Mouse (Mus musculus) thymus, postnatal 36 days (tissue): ENCODE results near the gene Shisa4.

Experiments used
- DNase-seq, 2 experiments: peaks; one replicate each; pipeline ENCODE4 v3.0.0; 2022; ENCODE audit warnings: mixed read lengths in 2 of 2

Shisa4 gene

DNA sequence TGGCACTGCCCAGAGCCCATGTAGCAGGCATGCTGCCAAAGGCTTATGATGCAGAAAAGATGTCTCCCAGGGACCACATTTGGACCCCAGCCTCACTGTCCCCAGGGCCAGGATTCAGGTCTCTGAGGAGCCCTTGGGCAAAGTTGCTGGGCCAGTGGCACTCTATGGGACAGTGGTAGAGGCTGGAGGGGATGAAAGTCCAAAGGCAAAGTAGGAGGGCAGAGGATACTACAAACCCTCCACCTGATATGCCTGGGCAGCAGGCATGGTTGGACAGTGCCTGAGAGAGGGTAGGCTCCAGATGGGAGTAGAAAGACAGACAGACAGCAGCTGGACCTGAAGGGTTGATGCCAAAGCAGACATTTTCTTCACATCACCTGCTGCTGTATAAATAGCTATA lies 8.7 kb downstream of the Shisa4 start:
- no peak for DNase-seq

DNA sequence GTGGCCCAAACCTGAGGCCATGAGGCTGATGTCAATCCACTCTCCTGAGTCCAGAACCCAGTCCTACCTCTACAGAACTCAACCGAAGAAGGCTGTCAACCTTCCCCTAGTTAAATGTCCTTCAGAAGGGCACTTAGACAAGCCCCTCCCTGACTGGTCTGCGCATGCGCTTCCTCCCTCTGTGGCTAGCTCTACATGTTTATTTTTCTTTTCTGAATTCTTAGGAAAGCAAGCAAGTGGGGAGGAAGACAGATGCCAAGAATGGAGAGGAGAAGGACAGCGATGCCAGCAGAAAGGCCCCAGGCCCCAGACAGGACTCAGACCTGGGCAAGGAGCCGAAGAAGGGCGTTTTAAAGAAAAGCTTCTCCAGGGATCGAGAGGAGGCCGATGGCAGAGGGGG lies 11.6 kb downstream of the Shisa4 start:
- DNase-seq, result no peak

DNA sequence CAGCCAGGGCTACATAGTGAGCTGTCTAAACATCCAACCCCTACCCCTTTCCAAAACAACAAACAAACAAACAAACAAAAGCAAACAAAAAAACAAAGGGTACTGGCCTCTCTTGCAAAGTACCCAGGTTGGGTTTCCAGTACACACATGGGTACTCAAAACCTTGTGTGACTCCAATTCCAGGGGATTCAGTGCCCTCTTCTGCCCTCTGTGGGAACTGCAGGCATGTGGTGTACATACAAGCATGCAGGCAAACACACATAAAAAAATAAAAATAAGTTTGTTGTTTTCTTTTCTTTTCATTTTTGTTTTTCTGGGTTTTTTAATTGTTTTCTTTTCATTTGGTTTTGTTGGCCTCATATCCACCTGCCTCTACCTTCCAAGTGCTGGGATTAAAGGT lies 12.9 kb downstream of the Shisa4 start:
- no peak for DNase-seq

DNA sequence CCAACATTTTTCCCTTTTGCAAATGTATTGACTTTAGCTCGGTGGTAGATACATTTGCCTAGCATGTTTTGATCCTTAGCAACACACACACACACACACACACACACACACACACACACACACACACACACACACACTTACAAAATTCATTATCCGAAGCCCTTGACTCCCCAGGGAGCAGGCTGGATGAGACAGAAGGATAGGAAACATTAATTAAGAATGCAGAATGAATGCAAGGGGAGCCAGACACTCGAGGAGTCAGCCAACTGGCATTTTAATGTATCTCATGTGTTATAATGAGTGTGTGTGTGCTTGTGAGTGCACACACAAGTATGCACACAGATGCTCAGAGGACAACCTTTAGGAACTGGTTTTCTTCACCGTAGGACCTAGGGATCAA lies 13.5 kb downstream of the Shisa4 start:
- DNase-seq, result no peak

DNA sequence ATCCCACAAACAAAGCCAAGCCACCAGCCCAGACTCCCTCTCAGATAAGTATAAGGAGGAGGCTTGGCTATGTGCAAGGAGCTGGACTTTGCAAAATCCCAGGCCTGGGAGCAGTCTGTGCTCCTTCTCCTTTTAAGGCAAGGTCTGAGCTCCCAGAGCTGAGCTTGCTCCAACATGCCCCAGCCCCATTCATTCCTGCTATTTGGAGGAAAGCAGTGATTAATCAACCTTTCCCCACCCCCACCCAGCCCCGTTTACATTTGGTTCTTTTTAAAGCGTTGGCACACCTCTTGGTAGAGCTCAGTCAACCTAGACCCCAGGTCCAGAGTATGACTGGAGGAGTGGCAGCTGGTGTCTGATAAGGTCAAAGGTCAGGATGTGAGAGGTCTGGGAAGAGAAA lies 16.0 kb downstream of the Shisa4 start:
- DNase-seq, result no peak

DNA sequence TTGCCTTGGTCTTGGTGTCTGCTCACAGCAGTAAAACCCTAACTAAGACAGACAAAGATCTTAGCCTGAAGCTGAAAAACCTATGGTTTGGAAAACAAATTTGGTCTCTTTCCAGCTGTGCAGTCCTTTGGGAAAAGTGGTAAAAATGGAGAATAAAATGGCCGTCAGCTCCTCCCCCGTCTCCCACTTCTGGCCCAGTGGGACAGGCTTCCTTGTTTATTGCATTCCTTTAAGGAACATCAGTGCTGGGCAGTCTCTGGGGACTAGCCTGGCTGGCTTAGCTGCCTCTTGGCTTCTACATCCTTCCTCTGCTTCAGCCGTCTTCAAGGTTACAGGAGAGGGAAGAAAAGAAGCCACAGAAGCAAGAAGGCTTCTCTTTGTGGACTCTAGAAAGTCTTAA lies 23.1 kb downstream of the Shisa4 start:
- no peak for DNase-seq

DNA sequence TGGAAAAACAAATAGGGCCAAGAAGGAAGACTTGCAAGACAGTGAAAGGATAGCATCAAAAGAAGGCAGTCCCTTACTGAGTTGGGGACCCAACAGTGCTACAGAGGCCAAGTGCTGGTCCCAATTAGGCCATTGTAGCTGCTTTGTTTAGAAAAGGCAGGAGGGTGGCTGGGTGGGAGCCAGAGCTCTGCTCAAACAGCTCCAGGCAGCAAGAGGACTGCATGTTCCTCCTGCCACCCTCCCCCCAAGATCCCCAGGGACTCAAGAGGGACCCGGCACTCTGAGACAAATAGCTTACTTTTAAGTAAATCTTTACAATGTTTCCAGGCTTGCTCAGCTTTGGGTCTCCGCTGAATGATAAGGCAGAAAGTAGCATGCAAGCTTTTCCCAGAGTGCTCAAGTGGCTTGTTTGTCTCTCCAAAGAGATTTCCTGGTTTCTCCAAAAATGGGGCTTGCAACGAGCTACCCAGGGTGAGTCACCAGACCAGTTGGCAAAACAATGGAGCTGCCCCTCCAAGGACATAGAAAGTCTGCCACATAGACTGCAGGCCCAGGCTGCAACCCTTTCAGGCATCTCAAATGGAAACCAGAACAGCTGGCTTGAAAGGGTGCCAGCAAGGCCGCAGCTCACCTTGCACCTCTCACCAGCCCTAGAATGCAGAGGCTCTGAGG lies 27.4 kb downstream of the Shisa4 start:
- no peak for DNase-seq

DNA sequence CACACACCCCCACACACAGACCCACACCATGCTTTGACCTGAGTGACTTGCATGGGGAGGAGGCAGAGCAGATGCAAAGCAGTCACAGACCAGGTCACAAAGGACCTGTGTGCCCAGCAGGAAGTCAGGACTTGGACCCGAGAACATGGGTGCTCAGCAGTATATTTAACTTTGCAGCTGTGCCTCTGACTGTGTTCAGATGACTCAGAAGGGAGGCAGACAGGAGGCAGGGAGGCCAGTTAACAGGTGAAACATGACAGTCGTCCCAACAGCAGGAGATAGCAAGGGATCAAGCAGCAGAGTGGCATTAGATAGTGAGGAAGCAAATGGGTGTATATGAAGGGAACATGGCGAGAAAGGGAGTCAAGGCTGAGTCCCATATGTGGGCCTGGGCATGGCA lies 28.1 kb downstream of the Shisa4 start:
- no peak for DNase-seq

DNA sequence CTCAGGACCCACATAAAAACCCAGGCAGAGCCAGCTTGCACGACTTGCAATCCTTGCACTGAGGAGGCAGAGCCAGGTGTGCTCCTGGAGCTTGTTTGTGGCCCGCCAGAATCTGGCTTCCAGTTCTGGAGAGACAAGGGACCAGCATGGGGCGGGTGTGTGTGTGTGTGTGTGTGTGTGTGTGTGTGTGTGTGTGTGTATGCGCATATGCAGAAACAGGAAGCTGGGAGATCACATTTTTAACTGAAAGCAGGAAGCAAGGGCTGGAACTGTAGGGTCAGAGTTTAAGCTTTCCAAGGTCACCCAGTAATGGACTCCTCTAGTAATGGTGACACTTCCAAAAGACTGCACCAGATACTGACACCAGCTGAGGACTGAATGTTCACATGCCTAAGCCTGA lies 31.0 kb downstream of the Shisa4 start:
- no peak for DNase-seq

DNA sequence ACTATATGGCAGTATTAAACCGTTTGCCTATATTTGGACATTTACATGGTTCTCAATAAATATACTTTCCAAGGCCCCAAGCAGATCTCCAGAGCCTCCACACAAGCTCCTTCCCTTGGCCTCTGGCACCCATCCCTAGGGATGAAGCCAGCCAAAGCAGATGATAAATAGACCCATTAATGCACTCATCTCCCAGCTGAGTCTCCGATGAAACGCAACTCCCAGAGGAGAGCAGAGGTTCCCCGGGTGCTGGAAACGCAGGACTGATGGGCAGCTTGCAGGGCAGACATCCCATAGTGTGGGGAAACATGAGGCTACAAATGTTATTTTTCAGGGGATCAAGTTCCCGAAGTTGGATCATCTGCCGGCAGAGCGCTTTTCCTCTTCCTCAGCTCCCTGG lies 33.1 kb downstream of the Shisa4 start:
- no peak for DNase-seq

DNA sequence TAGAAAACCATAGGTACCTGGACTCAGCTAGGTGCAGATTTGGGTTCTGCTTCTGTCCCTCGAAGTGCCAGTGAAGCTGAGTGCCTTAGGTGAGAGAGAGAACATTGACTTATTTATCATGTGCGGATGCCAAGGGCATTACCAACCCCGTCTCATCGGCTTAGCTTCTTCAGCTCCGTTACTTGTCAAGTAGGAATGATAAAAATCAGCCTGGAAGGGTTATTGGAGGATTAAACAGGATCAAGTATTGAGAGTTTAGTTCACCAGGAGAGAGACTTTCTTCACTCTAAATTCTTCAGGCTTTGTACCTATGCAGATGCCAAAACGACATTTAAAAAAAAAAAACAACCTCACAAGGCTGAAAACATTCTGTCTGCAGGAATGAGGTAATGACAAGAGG lies 44.5 kb downstream of the Shisa4 start:
- no peak for DNase-seq

DNA sequence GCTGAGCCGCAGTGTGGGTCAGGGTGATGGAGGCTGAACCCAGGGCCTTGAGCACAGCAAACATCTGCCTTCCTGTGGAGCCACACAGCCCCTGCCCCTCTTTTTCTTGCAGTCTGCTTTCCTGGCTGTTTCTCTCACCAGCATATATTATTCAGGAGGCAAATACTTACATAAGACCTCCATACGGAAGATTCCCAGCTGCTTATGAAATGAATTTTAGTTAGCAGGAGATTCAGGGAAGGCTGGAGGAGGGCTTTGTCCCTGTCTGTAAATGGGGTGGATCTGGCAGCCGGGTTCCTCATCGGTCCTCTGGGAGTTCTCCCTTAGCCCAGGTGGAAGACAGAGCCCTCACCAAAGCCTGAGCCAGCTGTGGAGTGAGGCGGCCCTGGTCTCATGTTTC lies 46.7 kb downstream of the Shisa4 start:
- no peak for DNase-seq

DNA sequence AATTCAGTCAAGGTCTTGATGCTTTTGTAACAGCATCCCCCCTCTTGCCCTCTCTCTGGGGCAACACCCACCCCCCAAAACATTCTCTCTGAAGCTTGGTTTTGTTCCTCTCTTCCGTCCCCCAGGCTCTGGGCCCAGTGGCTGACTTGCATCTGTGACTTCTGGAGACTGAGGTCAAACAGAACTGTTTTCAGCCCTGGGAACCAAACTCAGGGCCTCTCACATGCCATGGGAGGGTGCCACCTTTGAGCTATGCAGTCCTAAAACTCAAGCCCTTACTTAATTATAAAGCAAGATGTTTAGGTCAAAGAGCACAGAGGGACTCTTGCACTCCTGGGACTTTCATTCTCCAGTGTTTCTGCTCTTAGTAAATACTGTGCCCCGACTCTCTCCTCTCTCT lies 49.1 kb downstream of the Shisa4 start:
- DNase-seq, result no peak

DNA sequence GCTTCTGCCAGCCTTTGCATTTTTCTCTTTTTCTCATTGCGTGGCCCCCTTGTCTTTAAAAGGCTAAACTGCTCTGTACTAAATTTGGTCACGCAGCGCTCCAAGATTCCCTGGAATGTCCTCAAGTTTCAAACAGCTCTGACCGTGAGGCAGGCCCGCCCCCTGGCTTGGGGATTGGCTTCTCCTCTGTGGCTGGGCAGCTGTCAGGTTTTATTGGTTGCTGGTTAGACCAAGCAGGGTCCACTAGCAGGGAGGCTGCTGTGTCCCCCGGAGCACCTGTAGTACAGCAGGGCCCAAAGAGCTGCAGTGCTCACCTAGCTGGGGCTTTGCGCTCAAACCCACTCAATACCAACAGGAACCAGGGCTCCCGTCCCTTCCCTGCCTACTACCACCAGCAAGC lies 50.5 kb downstream of the Shisa4 start, which contains the start of gene Lmod1:
Gene Lmod1 (plus strand): TSS at position 237 of the 400 bp plus-strand sequence.
- DNase-seq, result no peak

DNA sequence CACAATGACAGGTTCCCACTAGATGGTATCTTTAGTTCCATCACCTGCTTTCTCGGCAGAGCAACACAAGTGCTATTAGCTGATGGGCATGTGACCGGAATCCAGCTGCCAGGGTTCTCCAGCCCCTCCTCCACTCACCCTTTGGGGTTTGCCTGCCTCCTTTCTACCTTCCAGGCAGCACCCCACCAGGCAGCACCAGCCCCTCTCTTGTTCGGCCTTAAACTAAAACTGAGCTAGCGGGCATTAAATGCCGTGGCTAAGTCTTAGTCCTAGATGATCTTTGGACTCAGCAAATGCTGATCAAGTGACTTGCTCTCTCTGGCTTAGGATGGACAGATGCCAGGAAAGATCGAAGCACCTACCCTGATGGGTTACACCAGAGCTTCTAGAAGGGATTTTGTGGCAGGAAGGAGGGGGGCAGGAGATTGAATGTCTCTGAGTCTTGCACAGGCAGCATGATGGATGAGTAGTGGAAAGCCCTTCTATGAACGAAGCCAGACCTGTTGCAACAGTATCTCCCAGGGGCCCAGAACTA lies 51.6 kb downstream of the Shisa4 start:
- DNase-seq, result no peak
